Mouse (Mus musculus) urinary bladder, postnatal 4 days (tissue): ENCODE data around the gene Efcab2.
"Not testable (repeated sequence)": the region's sequence is repeated elsewhere in the genome, so short reads cannot be mapped to it uniquely, and the experiment has no call there.

Experiments
- DNase-seq, 2 experiments: peaks; one replicate each; pipeline ENCODE4 v3.0.0; 2021 to 2022; ENCODE audit warnings: low spot score in 2 of 2

Gene Efcab2

GRCm38 (mm10) chr1:178405445-178405911 is 407 bp upstream of the Efcab2 start:
- DNase-seq = peak; percentile 71 to 72

GRCm38 (mm10) chr1:178406765-178407645 is 1.1 kb downstream of the Efcab2 start:
- DNase-seq = no peak

GRCm38 (mm10) chr1:178407651-178408050 is 1.8 kb downstream of the Efcab2 start:
- no peak for DNase-seq

GRCm38 (mm10) chr1:178408901-178409361 is 3.0 kb downstream of the Efcab2 start:
- no peak for DNase-seq

- DNase-seq = not testable (repeated sequence)
Observed at GRCm38 (mm10) chr1:178413367-178413766, 7.5 kb downstream of the Efcab2 start.

- DNase-seq = no peak
Observed at GRCm38 (mm10) chr1:178419608-178420007, 13.7 kb downstream of the Efcab2 start.

- no peak for DNase-seq
Observed at GRCm38 (mm10) chr1:178423662-178424061, 17.8 kb downstream of the Efcab2 start.

GRCm38 (mm10) chr1:178431619-178432444 is 25.9 kb downstream of the Efcab2 start:
- no peak for DNase-seq

- no peak for DNase-seq
Observed at GRCm38 (mm10) chr1:178433619-178434018, 27.7 kb downstream of the Efcab2 start.

GRCm38 (mm10) chr1:178444407-178444806 is 38.5 kb downstream of the Efcab2 start:
- no peak for DNase-seq

GRCm38 (mm10) chr1:178447036-178447435 is 41.2 kb downstream of the Efcab2 start:
- DNase-seq = no peak

GRCm38 (mm10) chr1:178448271-178448744 is 42.4 kb downstream of the Efcab2 start:
- DNase-seq = no peak

GRCm38 (mm10) chr1:178449172-178449571 is 43.3 kb downstream of the Efcab2 start:
- DNase-seq = peak; percentile 54 to 71

GRCm38 (mm10) chr1:178449933-178450332 is 44.0 kb downstream of the Efcab2 start:
- DNase-seq = no peak

GRCm38 (mm10) chr1:178454125-178454524 is 48.2 kb downstream of the Efcab2 start:
- no peak for DNase-seq

- no peak for DNase-seq
Observed at GRCm38 (mm10) chr1:178455120-178455519, 49.2 kb downstream of the Efcab2 start.

- no peak for DNase-seq
Observed at GRCm38 (mm10) chr1:178458029-178458428, 52.1 kb downstream of the Efcab2 start.

- peak; percentile 80 to 84 for DNase-seq
Observed at GRCm38 (mm10) chr1:178463712-178464111, 57.8 kb downstream of the Efcab2 start.

GRCm38 (mm10) chr1:178464140-178464539 is 58.3 kb downstream of the Efcab2 start:
- no peak for DNase-seq

GRCm38 (mm10) chr1:178467594-178467993 is 61.7 kb downstream of the Efcab2 start:
- DNase-seq = no peak

- no peak for DNase-seq
Observed at GRCm38 (mm10) chr1:178468280-178468679, 62.4 kb downstream of the Efcab2 start.

- DNase-seq = no peak
Observed at GRCm38 (mm10) chr1:178483854-178484253, 78.0 kb downstream of the Efcab2 start.
